8 mouse cellular contexts compared by ENCODE assay signal in the genomic region with DNA sequence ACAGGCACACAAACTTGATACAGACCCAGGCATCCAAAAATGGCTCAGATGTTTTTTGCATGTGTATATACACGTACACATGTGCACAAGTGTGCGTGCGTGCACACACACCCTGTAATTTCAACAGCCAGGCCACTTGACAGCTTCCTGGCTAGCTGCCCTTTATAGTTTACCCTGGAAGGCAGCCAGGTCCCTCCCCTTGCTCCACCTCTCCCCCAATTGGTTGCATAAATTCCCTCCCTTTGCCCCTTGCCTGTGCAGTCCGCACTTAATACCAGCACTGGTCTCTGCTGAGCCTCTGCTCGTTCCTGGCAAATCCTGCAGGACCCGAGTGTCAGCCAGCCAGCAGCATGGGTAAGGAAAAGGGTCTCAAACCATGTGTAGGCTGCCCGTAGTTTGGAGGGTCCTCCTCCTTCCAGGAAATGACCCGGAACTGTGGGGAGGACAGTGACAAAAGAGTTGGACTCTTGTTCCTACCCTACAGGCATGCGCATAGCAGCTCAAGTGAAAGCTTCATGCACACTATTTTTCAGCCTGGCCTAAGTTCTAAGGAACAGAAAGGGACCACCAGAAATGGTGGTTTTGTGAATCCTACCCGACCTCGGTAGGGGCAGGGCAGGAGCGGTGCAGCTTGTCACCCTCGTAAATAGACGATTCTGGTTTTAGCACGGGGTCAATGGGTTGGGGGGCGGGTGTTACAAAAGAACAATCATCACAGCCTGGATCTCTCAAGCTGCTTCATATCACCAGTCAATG. TPM values are rescaled to one million over a fixed set of nuclear protein-coding genes. Genes with fewer than 3 reads are reported as not detected.
DNase-seq lines count a peak whose midpoint lies in the region; ATAC-seq lines count a peak whose summit lies in the region.

A gene (plus strand): TSS at position 248 of the 756 bp plus-strand sequence.

- DNase-seq in Muller cell, postnatal 12 days (ENCODE audit: inconsistent ontology term): peak; percentile 68
- peak; percentile 19 to 24 for DNase-seq in cerebellum, postnatal 36 days
- DNase-seq in frontal cortex, postnatal 14 days (ENCODE audit: low spot score in 2 of 2): peak; percentile 35 to 65
- peak; percentile 50 for DNase-seq in hindbrain, embryonic 10.5 days (ENCODE audit: low spot score)
- peak; percentile 62 for DNase-seq in layer of hippocampus, adult 9-11 months
- DNase-seq in urinary bladder, adult 2 months (ENCODE audit: low spot score): peak; percentile 81

- H3K27me3 ChIP-seq in hindbrain, embryonic 10.5 days (ENCODE audit: insufficient read depth, poor library complexity, severe bottlenecking): no peaks in the 10 kb centered on the region
- H3K27me3 ChIP-seq in lung, embryonic 15.5 days: no peaks in the 10 kb centered on the region

- H3K4me2 ChIP-seq in lung, embryonic 15.5 days: peak within 1 kb of the TSS; percentile 67

- peak within 1 kb of the TSS; percentile 79 for H3K27ac ChIP-seq in hindbrain, embryonic 10.5 days
- peak within 1 kb of the TSS; percentile 99 for H3K27ac ChIP-seq in lung, embryonic 15.5 days

- H3K4me3 ChIP-seq in hindbrain, embryonic 10.5 days: peak within 1 kb of the TSS; percentile 38
- H3K4me3 ChIP-seq in lung, embryonic 15.5 days: peak within 1 kb of the TSS; percentile 47

- peak; percentile 85 for ATAC-seq in lung, embryonic 15.5 days (ENCODE audit: borderline replicate concordance, extremely low read depth, low FRiP score, low TSS enrichment)
- peak; percentile 21; the same call in 1 of the 2 replicates for ATAC-seq in neutrophil, adult 5-6 weeks (ENCODE audit: extremely low read depth, insufficient number of reproducible peaks, low FRiP score, poor library complexity, severe bottlenecking)

- H3K9me3 ChIP-seq in hindbrain, embryonic 10.5 days: no peaks in the 10 kb centered on the region
- H3K9me3 ChIP-seq in lung, embryonic 15.5 days: no peaks in the 10 kb centered on the region

- 42% methylated on average over 16 of the region's 16 CpGs for WGBS in hindbrain, embryonic 10.5 days
- 1% methylated on average over 16 of the region's 16 CpGs for whole genome bisulfite sequencing in lung, embryonic 15.5 days

- H3K36me3 ChIP-seq in hindbrain, embryonic 10.5 days: no peaks in the 10 kb centered on the region
- no peaks in the 10 kb centered on the region for H3K36me3 ChIP-seq in lung, embryonic 15.5 days

- H3K9ac ChIP-seq in lung, embryonic 15.5 days: peak within 1 kb of the TSS; percentile 33

- H3K4me1 ChIP-seq in hindbrain, embryonic 10.5 days (replicated peaks): peaks cover 15% of the 10 kb centered on the region
- peaks cover 22% of the 10 kb centered on the region for H3K4me1 ChIP-seq in lung, embryonic 15.5 days

RNA-seq across cellular contexts. Expression of the gene that starts here (rescaled TPM):
- polyA plus RNA-seq in hindbrain, embryonic 10.5 days (2016; fragmentation: Nextera tagmentation; extraction: Ambion mirVana): 5.1 and 7.4 TPM in 2 replicates
- 216 and 237 TPM in 2 replicates for polyA plus RNA-seq in lung, embryonic 15.5 days (2015; fragmentation: Nextera tagmentation; extraction: Ambion mirVana)
- 1.4 and 1.7 TPM in 2 replicates for total RNA-seq in neutrophil, adult 5-6 weeks (2017)
- 83.1 and 85.8 TPM in 2 replicates for polyA plus RNA-seq in urinary bladder, adult 2 months (2012; rRNA removed)

Comparison
In these comparisons a context has a peak if more than half of its experiments do, and no peak if none do; other contexts are left out.
1. Peak in every context shown above with its lines: DNase-seq, ATAC-seq, H3K4me3 ChIP-seq and H3K27ac ChIP-seq.
2. RNA of the gene that starts here (polyA plus RNA-seq): 216 to 237 TPM in lung, embryonic 15.5 days and 83.1 to 85.8 TPM in urinary bladder, adult 2 months; 5.1 to 7.4 TPM in hindbrain, embryonic 10.5 days; every median in the first group is over 10 times any median in the second.
3. DNase-seq: peak in every context shown above with its lines; median percentile 81 in urinary bladder, adult 2 months; 68 in Muller cell, postnatal 12 days; 62 in layer of hippocampus, adult 9-11 months; 50 in frontal cortex, postnatal 14 days; 50 in hindbrain, embryonic 10.5 days; 22 in cerebellum, postnatal 36 days.